Mouse (Mus musculus): ENCODE results near the gene Slc22a4. TPM values are rescaled to one million over a fixed set of nuclear protein-coding genes. Genes with fewer than 3 reads are reported as not detected.

Gene Slc22a4
- polyA plus RNA-seq, 1 experiment from 2014 or later, result 7.2 TPM

DNA sequence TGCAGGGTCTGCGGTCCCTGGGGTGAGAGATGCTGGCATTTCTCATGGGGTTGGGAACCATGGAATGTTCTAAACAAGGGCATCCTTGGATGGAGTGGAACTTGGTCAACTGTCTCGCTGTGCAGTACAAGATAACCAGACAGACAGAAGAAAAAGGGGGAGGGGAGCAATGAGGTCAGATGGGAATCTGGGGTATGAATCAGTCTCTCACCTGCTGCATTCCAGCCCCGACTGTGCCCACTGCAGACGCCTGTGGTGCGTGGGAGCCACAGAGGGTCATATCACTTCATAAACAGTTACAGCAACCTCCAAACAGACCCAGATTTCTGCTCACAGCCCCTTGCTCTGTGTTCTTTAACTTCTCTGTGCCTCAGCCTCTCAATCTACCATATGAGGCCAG is 38.5 kb upstream of the Slc22a4 start:
- H3K27me3 ChIP-seq (replicated peaks; ENCODE audit: control insufficient read depth, insufficient read depth, low read length), result no peaks in the 10 kb centered on the region
- no peak for ATAC-seq
- H3K27ac ChIP-seq (ENCODE audit: low read depth, low read length), result no peak overlapping the region
- H3K4me3 ChIP-seq (ENCODE audit: low read length), result no peak overlapping the region
- WGBS, result 87% methylated on average over 5 of the region's 5 CpGs
- H3K4me1 ChIP-seq (ENCODE audit: control insufficient read depth, insufficient read depth, low read depth, low read length), result peaks cover 21% of the 10 kb centered on the region
- peak overlapping the region; percentile 91; the same call in 1 of the 2 replicates for H3K4me2 ChIP-seq (ENCODE audit: low read length)
- H3K36me3 ChIP-seq (ENCODE audit: control insufficient read depth, insufficient read depth, low read length), result no peaks in the 10 kb centered on the region
- H3K9ac ChIP-seq (ENCODE audit: low read depth, low read length), result no peak overlapping the region
- no peaks in the 10 kb centered on the region for H3K9me3 ChIP-seq (ENCODE audit: control insufficient read depth, low read length)

- H3K27ac ChIP-seq (ENCODE audit: low read depth, low read length), result no peak overlapping the region
- H3K4me1 ChIP-seq (ENCODE audit: control insufficient read depth, insufficient read depth, low read depth, low read length), result peaks cover 21% of the 10 kb centered on the region
- H3K36me3 ChIP-seq (ENCODE audit: control insufficient read depth, insufficient read depth, low read length), result no peaks in the 10 kb centered on the region
- H3K4me2 ChIP-seq (ENCODE audit: low read length), result no peak overlapping the region
- 89% methylated on average over 4 of the region's 4 CpGs for WGBS
- H3K9me3 ChIP-seq (ENCODE audit: control insufficient read depth, low read length), result no peaks in the 10 kb centered on the region
- ATAC-seq, result no peak
- H3K4me3 ChIP-seq (ENCODE audit: low read length), result no peak overlapping the region
- no peak overlapping the region for H3K9ac ChIP-seq (ENCODE audit: low read depth, low read length)
- no peaks in the 10 kb centered on the region for H3K27me3 ChIP-seq (replicated peaks; ENCODE audit: control insufficient read depth, insufficient read depth, low read length)
These were observed 38.0 kb upstream of the Slc22a4 start for GRCm38 (mm10) chr11:54065915-54066178.

DNA sequence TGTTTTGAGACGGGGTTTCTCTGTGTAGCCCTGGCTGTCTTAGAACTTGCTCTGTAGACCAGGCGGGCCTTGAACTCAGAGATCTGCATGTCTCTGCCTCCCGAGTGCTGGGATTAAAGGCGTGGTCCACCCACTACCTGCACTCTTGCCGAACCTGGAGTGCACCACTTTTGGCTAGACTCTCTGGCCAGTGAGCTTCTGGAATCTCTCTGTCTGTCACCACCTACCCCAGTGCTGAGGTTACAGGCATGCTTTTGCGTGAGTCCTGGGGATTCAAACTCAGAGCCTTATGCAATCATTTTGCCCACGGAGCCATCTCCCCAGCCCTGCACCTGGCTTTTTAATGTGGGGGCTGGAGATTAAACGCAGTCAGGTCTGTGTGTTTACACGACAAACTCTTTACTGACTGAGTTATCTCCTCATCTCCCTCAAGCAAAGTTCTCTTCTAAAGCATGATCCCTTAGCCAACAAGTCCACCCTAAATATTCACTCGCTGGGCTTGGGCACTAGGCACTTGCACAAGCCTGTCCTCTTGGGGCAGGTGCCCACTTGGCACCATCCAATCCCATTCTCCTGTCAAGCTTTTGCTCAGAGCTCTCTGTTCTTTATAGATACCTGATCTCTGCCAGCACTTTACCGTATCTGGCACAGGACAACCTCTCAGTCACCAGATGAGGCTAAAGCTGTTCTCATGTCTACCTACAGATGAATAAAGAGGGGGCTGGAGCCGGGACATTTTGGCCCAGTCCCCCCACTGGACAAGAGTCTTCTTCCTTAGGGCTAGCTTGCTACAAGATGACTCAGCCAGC is 37.4 kb upstream of the Slc22a4 start:
- H3K27me3 ChIP-seq (replicated peaks; ENCODE audit: control insufficient read depth, insufficient read depth, low read length), result no peaks in the 10 kb centered on the region
- no peaks in the 10 kb centered on the region for H3K36me3 ChIP-seq (ENCODE audit: control insufficient read depth, insufficient read depth, low read length)
- H3K4me3 ChIP-seq (ENCODE audit: low read length), result no peak overlapping the region
- no peak for ATAC-seq
- H3K9ac ChIP-seq (ENCODE audit: low read depth, low read length), result no peak overlapping the region
- H3K27ac ChIP-seq (ENCODE audit: low read depth, low read length), result no peak overlapping the region
- H3K9me3 ChIP-seq (ENCODE audit: control insufficient read depth, low read length), result no peaks in the 10 kb centered on the region
- 89% methylated on average over 12 of the region's 12 CpGs for WGBS
- H3K4me1 ChIP-seq (ENCODE audit: control insufficient read depth, insufficient read depth, low read depth, low read length), result peaks cover 23% of the 10 kb centered on the region
- H3K4me2 ChIP-seq (ENCODE audit: low read length), result no peak overlapping the region

DNA sequence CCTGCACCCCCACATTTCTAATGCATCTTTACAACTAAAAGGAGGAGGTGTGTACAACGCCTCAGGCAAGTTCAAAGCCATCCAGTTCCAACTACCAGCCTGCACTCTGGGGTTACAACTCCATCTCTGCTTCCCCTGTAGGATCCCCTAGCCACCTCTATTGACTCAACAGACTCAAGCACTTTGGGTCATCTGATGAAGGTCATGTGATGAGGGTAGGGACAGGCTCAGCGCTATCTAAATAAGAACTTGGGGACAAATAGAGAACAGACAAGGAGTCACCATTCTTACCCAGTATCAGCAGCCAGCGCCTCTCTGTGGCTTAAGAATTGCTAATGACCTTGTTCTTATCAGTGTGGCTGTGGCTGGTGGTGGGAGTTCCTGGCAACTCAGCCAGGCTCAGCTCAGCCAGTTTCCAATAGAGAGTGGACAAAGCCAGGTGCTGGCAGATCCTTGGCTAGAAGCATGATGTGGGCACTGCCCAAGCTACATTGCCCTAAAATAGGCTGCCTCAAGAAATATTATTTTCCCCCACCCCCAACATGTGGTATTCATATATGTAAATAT is 36.6 kb upstream of the Slc22a4 start:
- 80% methylated on average over 3 of the region's 3 CpGs for WGBS
- ATAC-seq, result no peak
- peaks cover 29% of the 10 kb centered on the region for H3K4me1 ChIP-seq (ENCODE audit: control insufficient read depth, insufficient read depth, low read depth, low read length)
- no peak overlapping the region for H3K4me3 ChIP-seq (ENCODE audit: low read length)
- no peaks in the 10 kb centered on the region for H3K27me3 ChIP-seq (replicated peaks; ENCODE audit: control insufficient read depth, insufficient read depth, low read length)
- no peaks in the 10 kb centered on the region for H3K9me3 ChIP-seq (ENCODE audit: control insufficient read depth, low read length)
- no peaks in the 10 kb centered on the region for H3K36me3 ChIP-seq (ENCODE audit: control insufficient read depth, insufficient read depth, low read length)
- no peak overlapping the region for H3K9ac ChIP-seq (ENCODE audit: low read depth, low read length)
- no peak overlapping the region for H3K4me2 ChIP-seq (ENCODE audit: low read length)
- H3K27ac ChIP-seq (ENCODE audit: low read depth, low read length), result no peak overlapping the region

- peaks cover 32% of the 10 kb centered on the region for H3K4me1 ChIP-seq (ENCODE audit: control insufficient read depth, insufficient read depth, low read depth, low read length)
These were observed 35.5 kb upstream of the Slc22a4 start for GRCm38 (mm10) chr11:54063472-54063775.

DNA sequence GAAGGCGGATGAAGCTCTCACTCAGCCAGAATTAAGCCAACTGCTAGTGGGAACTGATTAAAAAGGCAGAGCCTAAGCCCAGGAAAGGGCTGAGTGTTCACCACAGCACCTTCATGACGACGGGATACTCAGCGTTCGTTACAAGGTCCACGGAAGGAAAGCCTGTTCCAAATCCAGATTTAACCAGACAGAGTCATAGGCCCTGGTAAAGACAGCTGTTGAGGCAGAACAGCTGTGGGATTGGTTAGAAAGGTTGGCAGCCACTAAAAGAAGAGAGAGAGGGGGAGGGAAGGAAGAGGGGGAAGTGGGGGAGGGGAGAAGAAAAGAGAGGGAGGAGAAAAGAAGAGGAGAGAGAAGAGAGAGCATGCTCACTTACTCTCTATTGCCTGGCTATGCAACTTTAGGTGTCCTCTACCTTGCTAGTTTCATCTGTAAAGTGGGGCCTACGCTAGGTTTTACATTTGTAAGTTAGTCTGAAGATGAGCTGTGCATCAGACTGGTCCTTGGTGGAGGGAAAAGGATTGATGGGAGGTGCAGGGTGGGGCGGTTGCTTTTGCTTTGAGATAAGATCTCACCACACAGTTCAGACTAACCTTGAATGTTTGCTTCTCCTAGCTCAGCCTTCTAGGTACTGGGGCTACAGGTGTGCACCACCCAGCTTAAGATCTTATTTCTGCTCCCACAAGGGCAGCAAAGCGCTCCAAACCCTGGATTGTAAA is 35.0 kb upstream of the Slc22a4 start:
- peaks cover 35% of the 10 kb centered on the region for H3K4me1 ChIP-seq (ENCODE audit: control insufficient read depth, insufficient read depth, low read depth, low read length)
- ATAC-seq, result no peak

More at GRCm38 (mm10) chr11:54063472-54063775, 35.5 kb upstream of the Slc22a4 start:
- H3K27me3 ChIP-seq (replicated peaks; ENCODE audit: control insufficient read depth, insufficient read depth, low read length), result no peaks in the 10 kb centered on the region
- H3K4me3 ChIP-seq (ENCODE audit: low read length), result no peak overlapping the region
- no peak overlapping the region for H3K9ac ChIP-seq (ENCODE audit: low read depth, low read length)
- WGBS, result 86% methylated on average over 10 of the region's 10 CpGs
- H3K27ac ChIP-seq (ENCODE audit: low read depth, low read length), result no peak overlapping the region
- H3K9me3 ChIP-seq (ENCODE audit: control insufficient read depth, low read length), result no peaks in the 10 kb centered on the region
- H3K36me3 ChIP-seq (ENCODE audit: control insufficient read depth, insufficient read depth, low read length), result no peaks in the 10 kb centered on the region
- no peak overlapping the region for H3K4me2 ChIP-seq (ENCODE audit: low read length)
- ATAC-seq, result no peak

GRCm38 (mm10) chr11:54062086-54062752 is 34.3 kb upstream of the Slc22a4 start:
- Histone ChIP-seq H3K9me3 (ENCODE audit: control insufficient read depth, low read length) (no peaks in the 10 kb centered on the region), H3K4me3 (ENCODE audit: low read length) (no peak overlapping the region), H3K9ac (ENCODE audit: low read depth, low read length) (no peak overlapping the region), H3K27me3 (replicated peaks; ENCODE audit: control insufficient read depth, insufficient read depth, low read length) (no peaks in the 10 kb centered on the region), H3K27ac (ENCODE audit: low read depth, low read length) (peak overlapping the region; percentile 9; the same call in 1 of the 2 replicates), H3K36me3 (ENCODE audit: control insufficient read depth, insufficient read depth, low read length) (no peaks in the 10 kb centered on the region), H3K4me1 (ENCODE audit: control insufficient read depth, insufficient read depth, low read depth, low read length) (peaks cover 34% of the 10 kb centered on the region), H3K4me2 (ENCODE audit: low read length) (no peak overlapping the region)
- WGBS, result 53% methylated on average over 12 of the region's 12 CpGs
- ATAC-seq, result no peak

More for the DNA sequence above, 35.0 kb upstream of the Slc22a4 start:
- Histone ChIP-seq H3K27me3 (replicated peaks; ENCODE audit: control insufficient read depth, insufficient read depth, low read length) (no peaks in the 10 kb centered on the region), H3K9ac (ENCODE audit: low read depth, low read length) (no peak overlapping the region), H3K9me3 (ENCODE audit: control insufficient read depth, low read length) (no peaks in the 10 kb centered on the region), H3K27ac (ENCODE audit: low read depth, low read length) (peak overlapping the region; percentile 9; the same call in 1 of the 2 replicates), H3K36me3 (ENCODE audit: control insufficient read depth, insufficient read depth, low read length) (no peaks in the 10 kb centered on the region), H3K4me3 (ENCODE audit: low read length) (no peak overlapping the region), H3K4me2 (ENCODE audit: low read length) (no peak overlapping the region)
- WGBS, result 75% methylated on average over 9 of the region's 9 CpGs

DNA sequence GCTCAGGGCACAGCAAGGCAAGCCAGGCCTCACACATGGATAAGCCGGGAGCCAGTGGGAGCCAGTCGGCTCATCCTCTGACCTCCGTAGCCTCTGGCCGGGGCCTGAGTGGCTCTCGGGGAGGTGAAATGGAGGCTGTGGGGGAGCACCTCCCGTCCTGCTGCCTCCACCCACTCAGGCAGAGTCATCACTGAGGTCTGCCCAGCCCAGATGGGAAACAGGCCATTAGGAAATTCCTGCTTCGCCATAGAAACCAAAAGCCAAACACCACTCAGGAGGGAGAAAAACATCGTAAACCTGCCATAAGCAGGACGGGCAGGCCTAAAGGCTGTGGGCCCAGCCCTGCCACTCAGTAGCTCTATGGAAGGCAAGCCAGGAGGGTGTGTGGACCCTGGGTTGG is 32.4 kb upstream of the Slc22a4 start:
- WGBS, result 48% methylated on average over 9 of the region's 9 CpGs
- Histone ChIP-seq H3K4me3 (ENCODE audit: low read length) (no peak overlapping the region), H3K4me2 (ENCODE audit: low read length) (no peak overlapping the region), H3K9me3 (ENCODE audit: control insufficient read depth, low read length) (no peaks in the 10 kb centered on the region), H3K9ac (ENCODE audit: low read depth, low read length) (no peak overlapping the region), H3K27ac (ENCODE audit: low read depth, low read length) (no peak overlapping the region), H3K4me1 (ENCODE audit: control insufficient read depth, insufficient read depth, low read depth, low read length) (peaks cover 33% of the 10 kb centered on the region), H3K27me3 (replicated peaks; ENCODE audit: control insufficient read depth, insufficient read depth, low read length) (no peaks in the 10 kb centered on the region), H3K36me3 (ENCODE audit: control insufficient read depth, insufficient read depth, low read length) (no peaks in the 10 kb centered on the region)
- no peak for ATAC-seq

DNA sequence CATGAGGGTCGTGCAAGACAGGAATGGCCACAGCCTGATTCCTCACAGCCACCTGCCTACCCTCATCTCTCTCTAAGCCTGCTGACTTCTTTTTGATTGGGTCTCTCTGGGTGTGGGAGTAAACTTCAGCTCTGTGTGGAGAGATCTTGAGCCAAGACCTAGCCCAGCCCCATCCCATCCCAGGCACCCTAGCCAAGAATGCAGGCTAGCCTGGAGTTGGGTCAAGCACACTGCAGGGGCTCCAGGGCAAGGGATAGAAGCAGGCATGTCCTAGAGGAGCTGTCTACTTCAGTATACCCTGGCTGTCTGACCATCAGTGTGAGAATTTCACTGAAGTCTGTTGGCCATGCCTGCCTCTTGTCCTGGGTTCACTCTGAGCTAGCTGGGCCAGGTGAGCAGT is 31.6 kb upstream of the Slc22a4 start:
- H3K9ac ChIP-seq (ENCODE audit: low read depth, low read length), result no peak overlapping the region
- H3K4me3 ChIP-seq (ENCODE audit: low read length), result no peak overlapping the region
- no peaks in the 10 kb centered on the region for H3K27me3 ChIP-seq (replicated peaks; ENCODE audit: control insufficient read depth, insufficient read depth, low read length)
- peaks cover 33% of the 10 kb centered on the region for H3K4me1 ChIP-seq (ENCODE audit: control insufficient read depth, insufficient read depth, low read depth, low read length)
- no peak overlapping the region for H3K4me2 ChIP-seq (ENCODE audit: low read length)
- ATAC-seq, result no peak
- H3K27ac ChIP-seq (ENCODE audit: low read depth, low read length), result peak overlapping the region; percentile 32; the same call in 1 of the 2 replicates
- no peaks in the 10 kb centered on the region for H3K9me3 ChIP-seq (ENCODE audit: control insufficient read depth, low read length)
- no peaks in the 10 kb centered on the region for H3K36me3 ChIP-seq (ENCODE audit: control insufficient read depth, insufficient read depth, low read length)
- 40% methylated on average over 1 of the region's 1 CpGs for WGBS
